Mouse (Mus musculus): ENCODE data around the gene Egfl7. TPM values are rescaled to one million over a fixed set of nuclear protein-coding genes. Genes with fewer than 3 reads are reported as not detected.

Egfl7 gene
- total and polyA plus RNA-seq, 3 experiments: 102 to 499 (median 111) TPM

- H3K79me2 ChIP-seq (replicated peaks; ENCODE audit: control insufficient read depth, insufficient read depth, low read length): no peaks in the 10 kb centered on the region
- no peak overlapping the region for H3K9ac ChIP-seq (ENCODE audit: low read depth, low read length)
- H3K27ac ChIP-seq: no peak overlapping the region
- H3K4me3 ChIP-seq: peak overlapping the region; percentile 87; the same call in 1 of the 2 replicates
- peaks cover 8% of the 10 kb centered on the region for H3K4me1 ChIP-seq (ENCODE audit: control insufficient read depth, insufficient read depth, low read length)
- H3K36me3 ChIP-seq (ENCODE audit: control insufficient read depth, insufficient read depth, low read length): peaks cover 7% of the 10 kb centered on the region
- TF ChIP-seq EP300 (IDR thresholded peaks at IDR 0.05; ENCODE audit: insufficient read depth, low read depth, low read length) (no peak), CTCF (IDR thresholded peaks at IDR 0.05) (no peak), POLR2A (IDR thresholded peaks at IDR 0.05; ENCODE audit: insufficient read depth, low read depth, low read length) (no peak)
- no peak for DNase-seq
- 69% methylated on average over 5 of the region's 5 CpGs for WGBS
- H3K27me3 ChIP-seq (ENCODE audit: control insufficient read depth, insufficient read depth, low read length): no peaks in the 10 kb centered on the region
- intact Hi-C loops (cut with DNase I): no loop called here
Measured at GRCm38 (mm10) chr2:26638039-26638438, 58.2 kb downstream of the Egfl7 start.

- 61% methylated on average over 5 of the region's 5 CpGs for WGBS
- intact Hi-C loops (cut with DNase I): no loop called here
- peaks cover 8% of the 10 kb centered on the region for H3K4me1 ChIP-seq (ENCODE audit: control insufficient read depth, insufficient read depth, low read length)
- H3K4me3 ChIP-seq: peak overlapping the region; percentile 87
- H3K9ac ChIP-seq (ENCODE audit: low read depth, low read length): peak overlapping the region; percentile 34; the same call in 1 of the 2 replicates
- peak overlapping the region; percentile 2; the same call in 1 of the 2 replicates for H3K27ac ChIP-seq
- no peak for DNase-seq
- H3K36me3 ChIP-seq (ENCODE audit: control insufficient read depth, insufficient read depth, low read length): peaks cover 7% of the 10 kb centered on the region
- TF ChIP-seq CTCF (IDR thresholded peaks at IDR 0.05) (no peak), POLR2A (IDR thresholded peaks at IDR 0.05; ENCODE audit: insufficient read depth, low read depth, low read length) (no peak), EP300 (IDR thresholded peaks at IDR 0.05; ENCODE audit: insufficient read depth, low read depth, low read length) (no peak)
- no peaks in the 10 kb centered on the region for H3K27me3 ChIP-seq (ENCODE audit: control insufficient read depth, insufficient read depth, low read length)
- no peaks in the 10 kb centered on the region for H3K79me2 ChIP-seq (replicated peaks; ENCODE audit: control insufficient read depth, insufficient read depth, low read length)
Measured at GRCm38 (mm10) chr2:26638572-26638971, 58.8 kb downstream of the Egfl7 start.

- peak overlapping the region; percentile 2; the same call in 1 of the 2 replicates for H3K27ac ChIP-seq
- peak overlapping the region; percentile 87 for H3K4me3 ChIP-seq
- TF ChIP-seq CTCF (IDR thresholded peaks at IDR 0.05) (peak; percentile 66), POLR2A (IDR thresholded peaks at IDR 0.05; ENCODE audit: insufficient read depth, low read depth, low read length) (no peak), EP300 (IDR thresholded peaks at IDR 0.05; ENCODE audit: insufficient read depth, low read depth, low read length) (0 out of 2 replicates have a peak, but pooled peaks have one; percentile 19)
- peak overlapping the region; percentile 34; the same call in 1 of the 2 replicates for H3K9ac ChIP-seq (ENCODE audit: low read depth, low read length)
- 4% methylated on average over 8 of the region's 8 CpGs for WGBS
- H3K79me2 ChIP-seq (replicated peaks; ENCODE audit: control insufficient read depth, insufficient read depth, low read length): no peaks in the 10 kb centered on the region
- intact Hi-C loops (cut with DNase I): no loop called here
- no peaks in the 10 kb centered on the region for H3K27me3 ChIP-seq (ENCODE audit: control insufficient read depth, insufficient read depth, low read length)
- peaks cover 8% of the 10 kb centered on the region for H3K4me1 ChIP-seq (ENCODE audit: control insufficient read depth, insufficient read depth, low read length)
- H3K36me3 ChIP-seq (ENCODE audit: control insufficient read depth, insufficient read depth, low read length): peaks cover 7% of the 10 kb centered on the region
- DNase-seq: peak in 1 of 2 experiments; percentile 51
Measured at GRCm38 (mm10) chr2:26639083-26639482, 59.3 kb downstream of the Egfl7 start.

- Histone ChIP-seq H3K79me2 (replicated peaks; ENCODE audit: control insufficient read depth, insufficient read depth, low read length) (no peaks in the 10 kb centered on the region), H3K9ac (ENCODE audit: low read depth, low read length) (peak overlapping the region; percentile 65), H3K27me3 (ENCODE audit: control insufficient read depth, insufficient read depth, low read length) (no peaks in the 10 kb centered on the region), H3K36me3 (ENCODE audit: control insufficient read depth, insufficient read depth, low read length) (peaks cover 7% of the 10 kb centered on the region), H3K4me3 (peak overlapping the region; percentile 87), H3K27ac (peak overlapping the region; percentile 88), H3K4me1 (ENCODE audit: control insufficient read depth, insufficient read depth, low read length) (peaks cover 12% of the 10 kb centered on the region)
- peak; percentile 96 to 99 for DNase-seq
- WGBS: 3% methylated on average over 49 of the region's 49 CpGs
- peak; percentile 99 for TF ChIP-seq POLR2A (IDR thresholded peaks at IDR 0.05; ENCODE audit: insufficient read depth, low read depth, low read length)
- peak; percentile 92 for TF ChIP-seq EP300 (IDR thresholded peaks at IDR 0.05; ENCODE audit: insufficient read depth, low read depth, low read length)
- peak; percentile 100; the same call in 1 of the 2 replicates for TF ChIP-seq CTCF (IDR thresholded peaks at IDR 0.05)
- intact Hi-C loops (cut with DNase I): loop anchor here (2.0 to 10.0 kb wide), 3 partner anchors 37 to 265 kb away; partner anchors contain the start of genes Sec16a and Surf6
Measured at GRCm38 (mm10) chr2:26639838-26640830, 60.3 kb downstream of the Egfl7 start.

GRCm38 (mm10) chr2:26641006-26641647 is 61.3 kb downstream of the Egfl7 start:
- Histone ChIP-seq H3K27me3 (ENCODE audit: control insufficient read depth, insufficient read depth, low read length) (no peaks in the 10 kb centered on the region), H3K4me1 (ENCODE audit: control insufficient read depth, insufficient read depth, low read length) (peaks cover 12% of the 10 kb centered on the region), H3K36me3 (ENCODE audit: control insufficient read depth, insufficient read depth, low read length) (peaks cover 7% of the 10 kb centered on the region), H3K27ac (peak overlapping the region; percentile 88), H3K4me3 (no peak overlapping the region), H3K9ac (ENCODE audit: low read depth, low read length) (no peak overlapping the region), H3K79me2 (replicated peaks; ENCODE audit: control insufficient read depth, insufficient read depth, low read length) (no peaks in the 10 kb centered on the region)
- WGBS: 74% methylated on average over 7 of the region's 7 CpGs
- intact Hi-C loops (cut with DNase I): loop anchor here (2.0 to 10.0 kb wide), 3 partner anchors 38 to 264 kb away; partner anchors contain the start of genes Sec16a and Surf6
- TF ChIP-seq CTCF (IDR thresholded peaks at IDR 0.05) (no peak), EP300 (IDR thresholded peaks at IDR 0.05; ENCODE audit: insufficient read depth, low read depth, low read length) (no peak), POLR2A (IDR thresholded peaks at IDR 0.05; ENCODE audit: insufficient read depth, low read depth, low read length) (no peak)
- DNase-seq: no peak

Small RNA genes lying within 50 kb of the gene (microRNA-seq; reads per million reads assigned to microRNA genes)
- gene Mir126a: 5.8 to 6.2 reads per million in 2 experiments
- 0 reads per million in 2 experiments for gene Mir126b

Other genes with a start within 250 kb of the Egfl7 start
- gene Dnlz, start 227.9 kb upstream of the Egfl7 start, total RNA-seq (2021): 10 to 100 TPM; 23.2 to 25.9 TPM
- gene Dnlz, start 227.9 kb upstream of the Egfl7 start, polyA plus RNA-seq (2012; rRNA removed): 22.6 and 22.7 TPM in 2 replicates
- gene Card9, start 219.1 kb upstream of the Egfl7 start, total RNA-seq (2021): 1 to 10 TPM; 1.0 to 1.2 TPM
- gene Card9, start 219.1 kb upstream of the Egfl7 start, polyA plus RNA-seq (2012; rRNA removed): 2.3 and 4.1 TPM in 2 replicates
- gene Snapc4, start 199.4 kb upstream of the Egfl7 start, total RNA-seq (2021): 1 to 10 TPM; 7.2 to 9.5 TPM
- gene Snapc4, start 199.4 kb upstream of the Egfl7 start, polyA plus RNA-seq (2012; rRNA removed): 20.4 and 24.3 TPM in 2 replicates
- gene Entr1, start 190.7 kb upstream of the Egfl7 start, total RNA-seq (2021): 10 to 100 TPM; 40.5 to 46.9 TPM
- 59.7 and 85.6 TPM in 2 replicates for gene Entr1, start 190.7 kb upstream of the Egfl7 start, polyA plus RNA-seq (2012; rRNA removed)
- 100 to 1,000 TPM; 139 to 160 TPM for gene Pmpca, start 190.7 kb upstream of the Egfl7 start, total RNA-seq (2021)
- gene Pmpca, start 190.7 kb upstream of the Egfl7 start, polyA plus RNA-seq (2012; rRNA removed): 69.1 and 123 TPM in 2 replicates
- gene Inpp5e, start 170.8 kb upstream of the Egfl7 start, total RNA-seq (2021): 10 to 100 TPM; 15.8 to 16.3 TPM
- gene Inpp5e, start 170.8 kb upstream of the Egfl7 start, polyA plus RNA-seq (2012; rRNA removed): 22.1 and 23.6 TPM in 2 replicates
- 10 to 100 TPM; 36.3 to 40.4 TPM for gene Sec16a, start 134.8 kb upstream of the Egfl7 start, total RNA-seq (2021)
- 37.5 and 50.1 TPM in 2 replicates for gene Sec16a, start 134.8 kb upstream of the Egfl7 start, polyA plus RNA-seq (2012; rRNA removed)
- gene Notch1, start 63.4 kb upstream of the Egfl7 start, total RNA-seq (2021): 10 to 100 TPM; 31.6 to 32.4 TPM
- 22.0 and 23.2 TPM in 2 replicates for gene Notch1, start 63.4 kb upstream of the Egfl7 start, polyA plus RNA-seq (2012; rRNA removed)
- not detected for gene Gm20532, start 6.6 kb downstream of the Egfl7 start, total RNA-seq (2021)
- not detected in 2 replicates for gene Gm20532, start 6.6 kb downstream of the Egfl7 start, polyA plus RNA-seq (2012; rRNA removed)
- 10 to 100 TPM; 52.8 to 59.2 TPM for gene Agpat2, start 24.4 kb downstream of the Egfl7 start, total RNA-seq (2021)
- 117 and 142 TPM in 2 replicates for gene Agpat2, start 24.4 kb downstream of the Egfl7 start, polyA plus RNA-seq (2012; rRNA removed)
- gene Fam69b, start 48.4 kb downstream of the Egfl7 start, total RNA-seq (2021): 10 to 100 TPM; 20.0 to 21.1 TPM
- gene Fam69b, start 48.4 kb downstream of the Egfl7 start, polyA plus RNA-seq (2012; rRNA removed): 45.7 and 47.6 TPM in 2 replicates
- gene Lcn4, start 91.3 kb downstream of the Egfl7 start, total RNA-seq (2021): not detected
- not detected in 2 replicates for gene Lcn4, start 91.3 kb downstream of the Egfl7 start, polyA plus RNA-seq (2012; rRNA removed)